Mouse (Mus musculus) lung, embryonic 14.5 days (tissue): ENCODE results near the gene Tmem135. TPM values are rescaled to one million over a fixed set of nuclear protein-coding genes. Genes with fewer than 3 reads are reported as not detected.

Experiments used
- ATAC-seq: fragments of 200-750 bp; cut with Nextera tagmentation; 2 replicates; pipeline ENCODE4 v1.8.0; 2017; ENCODE audit warnings: mild to moderate bottlenecking, moderate TSS enrichment, moderate library complexity; ENCODE audit not compliant: insufficient read depth
- DNase-seq: peaks from one replicate; pipeline ENCODE4 v3.0.0-alpha.2; 2015
- H3K27ac ChIP-seq: fragments of 300-500 bp; sonication (generic); 2 replicates; pipeline ENCODE4 v1.5.1; 2014; ENCODE audit warnings: low read depth, mild to moderate bottlenecking, moderate library complexity
- H3K27me3 ChIP-seq: fragments of 300-500 bp; sonication (generic); 2 replicates; pipeline ENCODE4 v1.6.1; 2014; ENCODE audit warnings: low read length, control low read depth; ENCODE audit not compliant: insufficient read depth
- H3K36me3 ChIP-seq: fragments of 300-500 bp; sonication (generic); 2 replicates; pipeline ENCODE4 v1.6.1; 2014; ENCODE audit warnings: control low read depth; ENCODE audit not compliant: insufficient read depth
- H3K4me1 ChIP-seq: fragments of 300-500 bp; sonication (generic); 2 replicates; pipeline ENCODE4 v1.6.1; 2014; ENCODE audit warnings: antibody characterized with exemption, control low read depth; ENCODE audit not compliant: insufficient read depth
- H3K4me2 ChIP-seq: fragments of 300-500 bp; sonication (generic); 2 replicates; pipeline ENCODE4 v1.6.1; 2014; ENCODE audit warnings: mild to moderate bottlenecking
- H3K4me3 ChIP-seq: fragments of 300-500 bp; sonication (generic); 2 replicates; pipeline ENCODE4 v1.5.1; 2014; ENCODE audit warnings: low read depth, low read length
- H3K9ac ChIP-seq: fragments of 300-500 bp; sonication (generic); 2 replicates; pipeline ENCODE4 v1.6.1; 2014
- H3K9me3 ChIP-seq: fragments of 300-500 bp; sonication (generic); 2 replicates; pipeline ENCODE4 v1.6.1; 2016; ENCODE audit warnings: low read depth, low read length, control low read depth
- CTCF ChIP-seq: IDR thresholded peaks from 2 replicates; pipeline ENCODE4 v1.5.1; 2016; ENCODE audit warnings: antibody characterized with exemption, low read depth
- WGBS: fragments of 180-500 bp; shearing (Covaris S2); extraction: QIAGEN DNeasy Blood & Tissue Kit; methylation state at CpG from one replicate; pipeline ENCODE4 v1.1.7; 2014; 5-methylcytosine and 5-hydroxymethylcytosine counted together
- polyA plus RNA-seq: library from polyadenylated mRNA; unstranded; fragments of >200 nt; fragmentation: Nextera tagmentation; extraction: Ambion mirVana; gene quantifications from 2 replicates; pipeline ENCODE4 v1.2.1, GENCODE M21; 2014

Tmem135 gene
- polyA plus RNA-seq, 1 experiment from 2014 or later, result 22.9 TPM

GRCm38 (mm10) chr7:89417707-89418106, 13.7 kb upstream of the Tmem135 start:
- Histone ChIP-seq H3K4me1 (no peaks in the 10 kb centered on the region; the same call in 1 of the 2 replicates), H3K4me3 (no peak overlapping the region), H3K27ac (no peak overlapping the region), H3K4me2 (no peak overlapping the region), H3K36me3 (no peaks in the 10 kb centered on the region), H3K27me3 (no peaks in the 10 kb centered on the region), H3K9ac (no peak overlapping the region), H3K9me3 (no peaks in the 10 kb centered on the region)
- no peak for ATAC-seq
- TF ChIP-seq CTCF, result no peak
- 59% methylated on average over 2 of the region's 2 CpGs for WGBS
- no peak for DNase-seq

GRCm38 (mm10) chr7:89416027-89416426, 12.0 kb upstream of the Tmem135 start:
- no peaks in the 10 kb centered on the region for H3K27me3 ChIP-seq
- ATAC-seq, result no peak
- 62% methylated on average over 4 of the region's 4 CpGs for WGBS

GRCm38 (mm10) chr7:89412094-89412493, 8.1 kb upstream of the Tmem135 start:
- Histone ChIP-seq H3K9me3 (no peaks in the 10 kb centered on the region), H3K4me1 (0 out of 2 replicates have a peak, but pooled peaks cover 7% of the 10 kb centered on the region), H3K36me3 (peaks cover 15% of the 10 kb centered on the region; the same call in 1 of the 2 replicates), H3K27ac (no peak overlapping the region), H3K27me3 (no peaks in the 10 kb centered on the region), H3K4me3 (no peak overlapping the region), H3K9ac (no peak overlapping the region), H3K4me2 (no peak overlapping the region)
- WGBS, result 67% methylated on average over 7 of the region's 7 CpGs
- TF ChIP-seq CTCF, result no peak
- DNase-seq (no peak), ATAC-seq (no peak)

More at GRCm38 (mm10) chr7:89416027-89416426, 12.0 kb upstream of the Tmem135 start:
- no peak overlapping the region for H3K4me2 ChIP-seq
- no peak for DNase-seq
- H3K4me1 ChIP-seq, result peaks cover under 1% of the 10 kb centered on the region; the same call in 1 of the 2 replicates
- H3K27ac ChIP-seq, result no peak overlapping the region
- no peaks in the 10 kb centered on the region for H3K9me3 ChIP-seq
- no peak overlapping the region for H3K4me3 ChIP-seq
- H3K36me3 ChIP-seq, result no peaks in the 10 kb centered on the region
- TF ChIP-seq CTCF, result no peak
- H3K9ac ChIP-seq, result no peak overlapping the region

GRCm38 (mm10) chr7:89411346-89411745, 7.3 kb upstream of the Tmem135 start:
- H3K4me1 ChIP-seq, result 0 out of 2 replicates have a peak, but pooled peaks cover 7% of the 10 kb centered on the region
- H3K9me3 ChIP-seq, result no peaks in the 10 kb centered on the region

GRCm38 (mm10) chr7:89410294-89410693, 6.3 kb upstream of the Tmem135 start:
- no peak for ATAC-seq
- 71% methylated on average over 4 of the region's 4 CpGs for WGBS
- no peak overlapping the region for H3K9ac ChIP-seq
- H3K4me2 ChIP-seq, result no peak overlapping the region
- no peak overlapping the region for H3K4me3 ChIP-seq
- DNase-seq, result no peak
- no peaks in the 10 kb centered on the region for H3K27me3 ChIP-seq
- H3K36me3 ChIP-seq, result peaks cover 17% of the 10 kb centered on the region; the same call in 1 of the 2 replicates
- no peaks in the 10 kb centered on the region for H3K9me3 ChIP-seq
- no peak for TF ChIP-seq CTCF
- H3K4me1 ChIP-seq, result 0 out of 2 replicates have a peak, but pooled peaks cover 7% of the 10 kb centered on the region
- no peak overlapping the region for H3K27ac ChIP-seq

More at GRCm38 (mm10) chr7:89411346-89411745, 7.3 kb upstream of the Tmem135 start:
- TF ChIP-seq CTCF, result no peak
- WGBS, result 76% methylated on average over 3 of the region's 3 CpGs
- no peak overlapping the region for H3K4me2 ChIP-seq
- no peak overlapping the region for H3K27ac ChIP-seq
- H3K36me3 ChIP-seq, result peaks cover 17% of the 10 kb centered on the region; the same call in 1 of the 2 replicates
- H3K4me3 ChIP-seq, result no peak overlapping the region
- no peak overlapping the region for H3K9ac ChIP-seq
- no peaks in the 10 kb centered on the region for H3K27me3 ChIP-seq
- DNase-seq, result peak; percentile 41
- ATAC-seq, result no peak

- H3K27ac ChIP-seq, result no peak overlapping the region
- H3K4me1 ChIP-seq, result 0 out of 2 replicates have a peak, but pooled peaks cover 7% of the 10 kb centered on the region
- H3K27me3 ChIP-seq, result 0 out of 2 replicates have a peak, but pooled peaks cover 6% of the 10 kb centered on the region
- DNase-seq, result peak; percentile 38
- ATAC-seq, result no peak
- 78% methylated on average over 24 of the region's 24 CpGs for WGBS
- H3K9me3 ChIP-seq, result no peaks in the 10 kb centered on the region
- peak overlapping the region; percentile 90 for H3K4me2 ChIP-seq
- no peak overlapping the region for H3K9ac ChIP-seq
- no peak for TF ChIP-seq CTCF
- H3K36me3 ChIP-seq, result peaks cover 17% of the 10 kb centered on the region; the same call in 1 of the 2 replicates
- H3K4me3 ChIP-seq, result 0 out of 2 replicates have a peak overlapping the region, but pooled peaks have one; percentile 67
These were observed 3.3 kb upstream of the Tmem135 start for GRCm38 (mm10) chr7:89407006-89407940.

GRCm38 (mm10) chr7:89406011-89406410, 2.0 kb upstream of the Tmem135 start:
- peak overlapping the region; percentile 67 for H3K4me3 ChIP-seq
- 0 out of 2 replicates have a peak, but pooled peaks cover 6% of the 10 kb centered on the region for H3K27me3 ChIP-seq
- no peak for ATAC-seq
- peaks cover 17% of the 10 kb centered on the region; the same call in 1 of the 2 replicates for H3K36me3 ChIP-seq
- H3K27ac ChIP-seq, result 0 out of 2 replicates have a peak overlapping the region, but pooled peaks have one; percentile 2
- H3K4me2 ChIP-seq, result peak overlapping the region; percentile 90
- no peaks in the 10 kb centered on the region for H3K9me3 ChIP-seq
- 10% methylated on average over 1 of the region's 1 CpGs for WGBS
- no peak for TF ChIP-seq CTCF
- DNase-seq, result peak; percentile 49
- 0 out of 2 replicates have a peak, but pooled peaks cover 10% of the 10 kb centered on the region for H3K4me1 ChIP-seq
- H3K9ac ChIP-seq, result peak overlapping the region; percentile 28; the same call in 1 of the 2 replicates
